Mouse (Mus musculus): Measurements from ENCODE around the gene Eno1. TPM values are rescaled to one million over a fixed set of nuclear protein-coding genes. Genes with fewer than 3 reads are reported as not detected.

Gene Eno1
- polyA plus RNA-seq, 1 experiment, result 25.2 TPM

DNA sequence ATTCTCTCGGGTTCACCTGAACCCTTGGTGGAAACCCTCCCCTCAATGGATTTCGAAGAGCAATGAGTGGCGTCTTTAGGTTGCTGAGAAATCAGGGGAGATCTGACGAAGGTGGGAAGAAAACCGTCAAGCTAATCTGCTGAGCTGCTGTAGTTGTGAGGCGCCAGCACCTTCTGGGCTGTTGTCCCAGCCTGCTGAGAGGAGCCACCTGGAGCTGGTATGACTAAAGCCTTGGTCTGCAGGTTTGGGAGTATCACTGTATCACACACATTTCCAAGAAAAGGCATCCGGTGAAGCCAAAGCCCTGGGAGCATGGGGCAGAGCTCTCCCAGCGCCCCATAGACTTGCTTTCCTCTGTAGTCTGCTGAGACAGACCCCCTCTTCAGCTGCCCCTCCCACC is 4.7 kb upstream of the Eno1 start:
- H3K36me3 ChIP-seq (ENCODE audit: control insufficient read depth), result no peaks in the 10 kb centered on the region
- no peak overlapping the region for H3K4me3 ChIP-seq (replicated peaks)
- peaks cover 23% of the 10 kb centered on the region for H3K4me1 ChIP-seq (ENCODE audit: control insufficient read depth)
- H3K9me3 ChIP-seq (ENCODE audit: control insufficient read depth, low read length), result no peaks in the 10 kb centered on the region
- no peak for TF ChIP-seq TAL1 (IDR thresholded peaks at IDR 0.05; ENCODE audit: low read length)
- TF ChIP-seq GATA1 (IDR thresholded peaks at IDR 0.05; ENCODE audit: low read length), result no peak
- peaks cover 12% of the 10 kb centered on the region for H3K27me3 ChIP-seq (ENCODE audit: control insufficient read depth)

DNA sequence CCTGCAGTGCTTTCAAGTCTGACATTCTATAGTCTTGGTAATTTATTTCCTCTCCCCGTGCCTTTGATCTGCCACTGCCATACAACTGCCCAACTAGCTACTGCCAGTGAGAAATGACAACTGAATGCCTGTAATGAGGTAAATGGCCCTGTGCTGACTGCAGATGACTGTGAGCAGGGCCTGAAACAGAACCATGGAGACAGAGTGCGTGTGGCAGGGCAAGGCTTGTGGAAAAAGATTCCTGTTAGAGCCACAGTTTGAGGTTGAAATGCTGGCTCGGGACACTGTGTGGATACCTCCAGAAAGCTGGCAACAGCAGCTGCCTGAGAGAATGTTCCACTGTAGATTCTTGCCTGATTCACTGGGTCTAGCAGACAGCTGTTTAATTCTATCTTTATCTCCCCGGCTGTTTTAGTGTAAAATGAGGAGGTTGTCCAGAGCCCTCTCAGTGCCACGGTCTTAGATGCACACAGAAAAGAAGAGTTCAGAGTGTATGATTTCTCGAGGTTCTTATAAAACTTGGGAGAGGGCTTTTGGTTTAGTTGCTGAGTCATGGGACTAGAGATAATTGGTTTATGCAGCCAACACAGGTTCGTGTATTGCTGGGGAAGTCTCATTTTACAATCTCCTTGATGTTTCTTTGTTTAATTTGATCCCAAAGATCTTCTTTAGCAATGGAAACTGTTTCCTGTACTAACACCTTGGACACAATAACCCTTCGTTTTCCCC is 1.8 kb upstream of the Eno1 start:
- Histone ChIP-seq H3K9me3 (ENCODE audit: control insufficient read depth, low read length) (no peaks in the 10 kb centered on the region), H3K36me3 (ENCODE audit: control insufficient read depth) (peaks cover 8% of the 10 kb centered on the region), H3K4me3 (replicated peaks) (no peak overlapping the region), H3K4me1 (ENCODE audit: control insufficient read depth) (peaks cover 50% of the 10 kb centered on the region), H3K27me3 (ENCODE audit: control insufficient read depth) (peaks cover 12% of the 10 kb centered on the region)
- no peak for TF ChIP-seq GATA1 (IDR thresholded peaks at IDR 0.05; ENCODE audit: low read length)
- TF ChIP-seq TAL1 (IDR thresholded peaks at IDR 0.05; ENCODE audit: low read length), result no peak

DNA sequence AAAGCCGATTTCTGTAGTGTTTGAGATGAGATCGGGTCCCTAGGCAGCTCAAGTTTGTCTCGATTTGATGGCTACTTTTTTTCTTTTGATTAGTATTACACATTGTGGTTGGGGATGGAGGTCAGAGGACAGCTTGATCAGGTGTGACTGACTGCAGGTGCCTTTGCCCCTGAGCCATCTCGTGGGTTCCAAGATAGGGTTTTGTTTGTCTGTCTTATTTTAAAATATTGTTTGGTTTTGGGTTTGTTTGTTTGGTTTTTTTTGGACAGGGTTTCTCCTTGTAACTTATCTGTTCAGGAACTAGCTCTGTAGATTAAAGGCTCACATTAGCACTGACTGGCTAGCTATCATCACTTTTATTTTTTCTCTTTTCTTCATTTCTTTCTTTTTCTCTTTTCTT is 936 bp upstream of the Eno1 start:
- no peak overlapping the region for H3K4me3 ChIP-seq (replicated peaks)
- H3K27me3 ChIP-seq (ENCODE audit: control insufficient read depth), result peaks cover 12% of the 10 kb centered on the region
- peaks cover 53% of the 10 kb centered on the region for H3K4me1 ChIP-seq (ENCODE audit: control insufficient read depth)
- TF ChIP-seq TAL1 (IDR thresholded peaks at IDR 0.05; ENCODE audit: low read length), result no peak
- TF ChIP-seq GATA1 (IDR thresholded peaks at IDR 0.05; ENCODE audit: low read length), result no peak
- H3K9me3 ChIP-seq (ENCODE audit: control insufficient read depth, low read length), result no peaks in the 10 kb centered on the region
- H3K36me3 ChIP-seq (ENCODE audit: control insufficient read depth), result peaks cover 13% of the 10 kb centered on the region

DNA sequence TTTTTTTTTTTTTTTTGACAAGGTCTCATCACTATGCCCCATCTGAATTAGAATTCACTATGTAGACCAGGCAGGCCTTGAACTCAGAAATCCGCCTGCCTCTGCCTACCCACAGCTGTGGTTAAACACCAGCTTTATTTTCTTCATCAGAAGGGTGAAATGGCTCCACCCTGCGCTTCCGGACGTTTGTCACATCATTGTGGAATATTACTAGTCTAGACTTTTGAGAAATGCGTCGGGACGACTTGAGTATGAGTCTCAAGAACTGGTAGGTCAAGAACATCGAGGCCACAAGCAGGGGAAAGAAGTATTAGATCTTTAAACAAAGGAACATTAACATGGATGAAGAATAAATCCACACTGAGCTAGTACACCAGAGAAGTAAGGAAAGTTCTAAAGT is 490 bp upstream of the Eno1 start:
- Histone ChIP-seq H3K4me3 (replicated peaks) (peak overlapping the region; percentile 90), H3K4me1 (ENCODE audit: control insufficient read depth) (peaks cover 54% of the 10 kb centered on the region), H3K27me3 (ENCODE audit: control insufficient read depth) (peaks cover 8% of the 10 kb centered on the region), H3K36me3 (ENCODE audit: control insufficient read depth) (peaks cover 18% of the 10 kb centered on the region), H3K9me3 (ENCODE audit: control insufficient read depth, low read length) (no peaks in the 10 kb centered on the region)
- TF ChIP-seq TAL1 (IDR thresholded peaks at IDR 0.05; ENCODE audit: low read length) (no peak), GATA1 (IDR thresholded peaks at IDR 0.05; ENCODE audit: low read length) (no peak)

DNA sequence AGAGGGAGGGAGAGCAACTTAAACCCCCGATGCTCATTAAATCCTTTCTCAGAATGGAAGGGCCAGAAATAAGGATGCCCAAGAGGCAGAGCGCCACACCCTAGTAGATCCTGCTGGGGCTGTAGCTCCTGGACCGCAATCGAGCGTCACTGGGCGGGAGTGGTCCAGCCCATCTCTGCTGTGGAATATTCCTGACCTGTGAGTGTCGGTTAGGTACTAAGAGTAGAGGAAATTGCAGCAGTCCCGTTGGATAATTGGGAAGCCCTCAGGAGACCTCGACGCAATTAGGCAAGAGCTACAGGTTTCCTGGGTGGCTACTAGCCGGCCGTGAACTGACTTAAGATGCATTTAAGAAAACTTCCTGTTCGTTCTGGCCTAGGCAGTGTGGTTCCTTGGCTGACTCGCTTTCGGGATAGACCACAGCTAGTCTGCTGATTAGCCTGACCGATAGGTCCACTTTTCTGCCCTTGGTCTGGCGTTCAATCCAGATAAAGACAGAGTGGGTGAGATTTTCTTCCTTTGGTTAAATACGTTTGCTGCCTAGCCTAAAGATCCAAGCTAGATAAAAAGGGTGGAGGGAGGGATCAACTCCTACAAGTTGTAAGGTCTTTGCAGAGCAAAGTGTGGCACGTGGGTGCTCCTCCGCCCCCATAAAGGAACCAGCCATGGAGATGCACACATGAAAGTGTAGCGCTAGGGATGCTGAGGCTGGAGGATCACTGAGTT is 1.3 kb downstream of the Eno1 start:
- Histone ChIP-seq H3K36me3 (ENCODE audit: control insufficient read depth) (peaks cover 36% of the 10 kb centered on the region), H3K9me3 (ENCODE audit: control insufficient read depth, low read length) (no peaks in the 10 kb centered on the region), H3K4me3 (replicated peaks) (peak overlapping the region; percentile 90), H3K4me1 (ENCODE audit: control insufficient read depth) (peaks cover 57% of the 10 kb centered on the region), H3K27me3 (ENCODE audit: control insufficient read depth) (no peaks in the 10 kb centered on the region)
- TF ChIP-seq TAL1 (IDR thresholded peaks at IDR 0.05; ENCODE audit: low read length), result no peak
- TF ChIP-seq GATA1 (IDR thresholded peaks at IDR 0.05; ENCODE audit: low read length), result peak; percentile 19; the same call in 1 of the 2 replicates

DNA sequence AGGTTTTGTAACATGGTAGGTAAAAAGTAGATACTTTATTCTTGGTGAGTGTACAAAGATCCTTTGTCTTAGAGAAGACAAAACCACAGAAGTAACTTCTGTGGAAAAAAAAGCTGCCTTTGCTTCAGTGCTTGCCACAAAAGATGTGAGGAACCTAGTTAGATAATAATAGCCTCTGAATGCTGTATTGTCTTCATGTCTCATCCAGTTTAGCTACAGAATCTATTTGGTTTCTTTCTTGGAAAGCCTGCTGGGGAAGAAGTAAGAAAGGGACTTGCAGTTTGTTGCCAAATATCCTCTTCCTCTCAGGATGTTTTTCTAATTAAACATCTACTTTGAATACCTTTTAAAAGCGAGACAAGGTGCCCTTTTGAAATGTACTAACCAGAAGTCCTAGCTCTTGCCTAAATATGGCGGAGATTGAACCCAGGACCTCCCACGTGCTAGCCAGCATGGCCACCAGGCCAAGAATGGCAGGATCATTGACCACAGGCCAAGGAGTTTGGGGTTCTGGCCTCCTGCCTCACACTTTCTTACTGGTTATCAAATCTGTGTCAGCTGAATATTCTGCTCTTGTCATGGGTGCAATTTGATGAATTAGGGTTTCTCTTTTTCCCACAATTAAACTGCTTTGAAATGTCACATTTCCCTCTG is 2.0 kb downstream of the Eno1 start:
- peaks cover 57% of the 10 kb centered on the region for H3K4me1 ChIP-seq (ENCODE audit: control insufficient read depth)
- H3K4me3 ChIP-seq (replicated peaks), result peak overlapping the region; percentile 90
- TF ChIP-seq TAL1 (IDR thresholded peaks at IDR 0.05; ENCODE audit: low read length) (no peak), GATA1 (IDR thresholded peaks at IDR 0.05; ENCODE audit: low read length) (no peak)
- peaks cover 43% of the 10 kb centered on the region for H3K36me3 ChIP-seq (ENCODE audit: control insufficient read depth)
- H3K9me3 ChIP-seq (ENCODE audit: control insufficient read depth, low read length), result no peaks in the 10 kb centered on the region
- no peaks in the 10 kb centered on the region for H3K27me3 ChIP-seq (ENCODE audit: control insufficient read depth)

DNA sequence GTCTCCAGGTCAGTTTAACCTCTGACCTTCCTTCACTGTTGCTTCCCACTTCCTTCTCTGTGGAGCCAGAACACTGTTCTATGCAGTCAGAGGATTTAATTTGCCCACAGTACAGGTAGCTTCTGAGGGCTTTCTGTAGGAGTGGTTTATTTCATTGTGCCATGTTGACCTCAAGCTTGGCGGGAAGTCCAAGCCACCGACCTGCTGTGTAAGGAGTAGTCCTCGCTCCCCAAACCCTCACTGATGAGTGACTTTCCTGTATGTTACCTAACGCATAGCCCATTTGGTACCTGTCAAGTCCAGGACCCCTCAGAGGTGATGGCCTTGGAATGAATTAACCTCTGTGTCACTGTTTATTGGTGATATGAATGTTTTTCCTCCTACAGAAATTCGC is 2.6 kb downstream of the Eno1 start:
- H3K36me3 ChIP-seq (ENCODE audit: control insufficient read depth), result peaks cover 48% of the 10 kb centered on the region
- no peaks in the 10 kb centered on the region for H3K27me3 ChIP-seq (ENCODE audit: control insufficient read depth)
- no peaks in the 10 kb centered on the region for H3K9me3 ChIP-seq (ENCODE audit: control insufficient read depth, low read length)
- no peak for TF ChIP-seq TAL1 (IDR thresholded peaks at IDR 0.05; ENCODE audit: low read length)
- no peak for TF ChIP-seq GATA1 (IDR thresholded peaks at IDR 0.05; ENCODE audit: low read length)
- H3K4me3 ChIP-seq (replicated peaks), result peak overlapping the region; percentile 12
- peaks cover 57% of the 10 kb centered on the region for H3K4me1 ChIP-seq (ENCODE audit: control insufficient read depth)

DNA sequence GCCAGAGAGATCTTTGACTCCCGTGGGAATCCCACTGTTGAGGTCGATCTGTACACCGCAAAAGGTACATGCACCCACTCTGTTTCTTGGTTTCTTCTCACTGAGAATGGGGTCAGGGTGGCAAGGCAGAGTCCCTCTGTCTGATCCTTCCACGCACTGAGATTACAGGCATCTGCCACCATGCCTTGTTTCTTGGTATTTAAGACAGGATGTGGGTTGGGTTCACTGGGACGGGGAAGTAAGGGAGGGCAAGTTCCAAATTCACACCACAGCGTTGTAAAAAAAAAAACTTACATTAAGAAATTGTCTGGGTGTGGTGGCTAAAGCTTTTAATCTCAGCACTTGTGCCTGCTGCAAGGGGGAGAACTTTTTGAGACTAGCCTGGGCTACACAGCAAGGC is 3.0 kb downstream of the Eno1 start:
- peak overlapping the region; percentile 10 for H3K4me3 ChIP-seq (replicated peaks)
- peaks cover 53% of the 10 kb centered on the region for H3K36me3 ChIP-seq (ENCODE audit: control insufficient read depth)
- peaks cover 53% of the 10 kb centered on the region for H3K4me1 ChIP-seq (ENCODE audit: control insufficient read depth)
- H3K9me3 ChIP-seq (ENCODE audit: control insufficient read depth, low read length), result no peaks in the 10 kb centered on the region
- H3K27me3 ChIP-seq (ENCODE audit: control insufficient read depth), result no peaks in the 10 kb centered on the region
- TF ChIP-seq GATA1 (IDR thresholded peaks at IDR 0.05; ENCODE audit: low read length), result no peak
- TF ChIP-seq TAL1 (IDR thresholded peaks at IDR 0.05; ENCODE audit: low read length), result no peak

DNA sequence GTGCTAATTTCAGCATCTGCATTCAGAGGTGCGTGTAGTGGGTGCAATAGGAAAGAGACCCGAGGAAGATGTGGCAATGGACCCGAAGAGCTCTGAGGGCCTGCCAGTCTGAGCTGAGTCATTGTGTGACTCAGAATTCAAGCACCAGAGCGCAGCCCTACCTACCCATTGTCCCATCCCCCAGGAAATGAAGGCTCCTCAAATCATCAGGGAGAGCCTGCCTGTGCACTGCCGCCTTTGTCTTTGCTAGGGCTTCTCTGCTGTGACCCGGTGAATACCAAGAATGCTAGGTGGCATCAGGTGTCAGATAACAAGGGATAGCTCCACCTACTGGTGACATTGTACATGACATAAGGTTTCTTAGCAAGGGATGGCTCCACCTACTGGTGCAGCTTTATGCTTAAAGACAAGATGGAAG is 3.4 kb downstream of the Eno1 start:
- peaks cover 49% of the 10 kb centered on the region for H3K4me1 ChIP-seq (ENCODE audit: control insufficient read depth)
- TF ChIP-seq TAL1 (IDR thresholded peaks at IDR 0.05; ENCODE audit: low read length) (no peak), GATA1 (IDR thresholded peaks at IDR 0.05; ENCODE audit: low read length) (no peak)
- H3K4me3 ChIP-seq (replicated peaks), result peak overlapping the region; percentile 28
- no peaks in the 10 kb centered on the region for H3K27me3 ChIP-seq (ENCODE audit: control insufficient read depth)
- peaks cover 57% of the 10 kb centered on the region for H3K36me3 ChIP-seq (ENCODE audit: control insufficient read depth)
- H3K9me3 ChIP-seq (ENCODE audit: control insufficient read depth, low read length), result no peaks in the 10 kb centered on the region
